Mouse (Mus musculus) lung, adult 2 months (tissue): ENCODE measurements at regions not wholly inside any gene's neighbourhood (a gene's known extent, or its start where the extent isn't known, plus 50 kb on each side); places are given as distances from the start of the nearest gene placed in this dataset.

Experiments
- DNase-seq: peaks from one replicate; pipeline ENCODE4 v3.0.0; 2022
- H3K4me1 ChIP-seq: fragments of 200-500 bp; 2 replicates; pipeline ENCODE4 v1.6.1; 2011; ENCODE audit warnings: low read length; ENCODE audit not compliant: control insufficient read depth, insufficient read depth
- H3K4me3 ChIP-seq: fragments of 200-500 bp; replicated peaks from 2 replicates; pipeline ENCODE3; 2011; ENCODE audit warnings: low read depth, mild to moderate bottlenecking, control low read depth, low read length; ENCODE audit errors: extremely low read depth
- CTCF ChIP-seq: fragments of 200-500 bp; IDR thresholded peaks from 2 replicates; pipeline ENCODE4 v1.5.1; 2011; ENCODE audit warnings: mild to moderate bottlenecking, low read length, control low read depth; ENCODE audit not compliant: insufficient read depth
- POLR2A ChIP-seq: fragments of 200-500 bp; IDR thresholded peaks from 2 replicates; pipeline ENCODE4 v1.6.1; 2011; ENCODE audit warnings: low read depth, mild to moderate bottlenecking, control low read depth, low read length, borderline replicate concordance; ENCODE audit errors: extremely low read depth
- WGBS: fragments of 180-500 bp; shearing (Covaris S2); methylation state at CpG from one replicate; pipeline ENCODE4 v1.1.7; 2018; 5-methylcytosine and 5-hydroxymethylcytosine counted together

DNA sequence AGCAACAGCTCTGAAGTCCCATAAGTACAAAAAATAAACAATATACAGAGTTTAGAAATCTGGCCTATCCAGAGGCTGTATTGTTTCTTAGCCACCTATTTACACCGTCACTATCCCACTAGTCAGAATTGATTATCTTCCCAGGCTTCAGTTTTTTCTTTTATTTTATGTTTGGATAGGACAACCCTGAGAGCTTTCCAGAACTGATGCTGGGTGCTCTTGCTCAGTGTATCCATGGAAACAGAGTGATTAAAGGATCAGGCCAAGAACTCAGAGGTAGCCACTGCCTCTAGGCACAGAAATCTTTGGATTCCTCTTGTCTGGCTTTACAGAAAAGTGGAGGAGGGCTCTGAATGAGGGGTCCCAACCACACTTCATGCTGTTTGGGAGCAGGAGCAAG is 55.3 kb upstream of the Lmcd1 start:
- 81% methylated on average over 1 of the region's 1 CpGs for WGBS

DNA sequence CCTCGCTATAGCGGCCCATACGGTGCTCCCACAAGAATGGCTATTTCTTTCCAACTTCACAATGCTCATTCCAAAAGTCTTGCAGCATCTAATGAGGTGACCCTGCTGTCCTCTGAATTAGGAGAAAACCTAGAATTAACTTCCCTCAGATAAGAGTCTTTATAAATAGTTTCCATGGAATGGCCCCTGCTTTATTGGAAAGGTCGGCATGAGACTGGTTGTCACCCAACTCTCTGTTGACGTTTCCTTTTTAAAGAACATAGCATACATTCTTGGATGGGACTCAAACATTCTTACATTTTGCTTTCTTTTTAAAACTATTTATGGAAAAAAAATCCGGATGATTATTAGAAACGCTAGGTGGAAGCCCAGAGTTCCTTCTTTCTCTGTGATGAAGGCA is 53.9 kb upstream of the Lmcd1 start:
- no peak for TF ChIP-seq CTCF
- no peak for TF ChIP-seq POLR2A
- H3K4me1 ChIP-seq, result no peaks in the 10 kb centered on the region
- WGBS, result 57% methylated on average over 7 of the region's 7 CpGs
- DNase-seq, result no peak
- H3K4me3 ChIP-seq, result no peak overlapping the region

More for the DNA sequence above, 55.3 kb upstream of the Lmcd1 start:
- no peak for DNase-seq
- Histone ChIP-seq H3K4me3 (no peak overlapping the region), H3K4me1 (no peaks in the 10 kb centered on the region)
- TF ChIP-seq POLR2A, result no peak
- TF ChIP-seq CTCF, result no peak

DNA sequence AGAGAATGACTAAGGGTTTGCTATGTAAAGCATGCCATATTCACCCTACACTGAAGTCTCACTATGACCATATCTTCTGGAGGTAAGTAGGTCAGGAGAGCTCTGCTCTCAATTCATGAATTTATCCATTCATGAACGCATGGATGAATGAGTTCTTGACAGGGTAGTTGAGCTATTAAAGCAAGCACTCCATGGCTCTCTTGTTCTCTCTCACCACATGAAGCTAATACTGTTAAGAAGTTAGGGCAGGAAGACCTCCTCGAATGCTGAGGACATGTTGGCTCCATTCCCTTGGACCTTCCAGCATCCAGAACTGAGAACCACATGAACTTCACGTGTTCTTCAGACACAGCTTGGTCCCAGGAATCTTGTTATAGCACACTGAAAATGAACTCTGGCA is 53.4 kb upstream of the Lmcd1 start:
- WGBS, result 58% methylated on average over 3 of the region's 3 CpGs
- Histone ChIP-seq H3K4me1 (no peaks in the 10 kb centered on the region), H3K4me3 (no peak overlapping the region)
- no peak for DNase-seq
- TF ChIP-seq POLR2A (no peak), CTCF (no peak)

DNA sequence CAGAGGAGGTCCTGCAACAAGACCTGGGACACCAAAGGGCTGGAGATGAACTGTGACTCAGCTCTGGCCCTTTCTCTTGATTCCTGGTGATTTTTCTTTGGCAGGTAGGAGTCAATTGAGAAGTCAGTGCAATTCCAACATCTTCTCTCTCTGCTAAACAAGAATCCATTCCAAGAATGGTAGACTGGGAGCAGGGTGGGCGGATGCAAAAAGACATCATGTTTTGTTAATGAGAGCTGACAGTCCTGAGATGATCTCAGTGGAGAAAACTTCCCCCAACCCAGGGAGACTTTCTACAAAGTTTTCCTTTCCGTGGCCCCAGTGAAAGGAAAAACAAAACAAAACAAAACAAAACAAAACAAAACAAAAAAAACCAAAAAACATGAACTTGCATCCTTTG is 52.2 kb upstream of the Lmcd1 start:
- no peak overlapping the region for H3K4me3 ChIP-seq
- no peaks in the 10 kb centered on the region for H3K4me1 ChIP-seq
- TF ChIP-seq CTCF, result no peak
- no peak for TF ChIP-seq POLR2A
- WGBS, result 75% methylated on average over 2 of the region's 2 CpGs
- no peak for DNase-seq

DNA sequence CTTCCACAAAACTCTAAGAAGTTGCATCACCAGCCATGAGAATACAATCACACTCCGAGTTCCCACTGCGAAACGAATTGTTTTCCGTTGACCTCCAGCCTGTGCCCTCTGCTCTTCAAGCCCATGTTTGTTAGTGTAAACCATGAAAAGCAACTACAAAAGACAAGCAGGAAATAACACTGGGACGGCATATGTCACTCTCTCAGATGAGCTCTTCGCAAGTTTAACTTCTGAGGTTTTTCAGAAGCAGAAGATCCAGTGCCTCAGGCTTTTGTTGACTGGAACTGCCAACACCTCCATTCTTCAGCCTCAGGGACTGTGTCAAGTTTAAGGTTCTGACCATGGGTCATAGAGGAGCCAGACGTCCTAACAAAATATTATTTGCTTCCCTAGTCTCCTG is 50.2 kb upstream of the Lmcd1 start:
- TF ChIP-seq POLR2A (no peak), CTCF (no peak)
- H3K4me3 ChIP-seq, result no peak overlapping the region
- 44% methylated on average over 7 of the region's 7 CpGs for WGBS
- DNase-seq, result no peak
- H3K4me1 ChIP-seq, result no peaks in the 10 kb centered on the region
